8 mouse cellular contexts compared by ENCODE assay signal in the genomic region with DNA sequence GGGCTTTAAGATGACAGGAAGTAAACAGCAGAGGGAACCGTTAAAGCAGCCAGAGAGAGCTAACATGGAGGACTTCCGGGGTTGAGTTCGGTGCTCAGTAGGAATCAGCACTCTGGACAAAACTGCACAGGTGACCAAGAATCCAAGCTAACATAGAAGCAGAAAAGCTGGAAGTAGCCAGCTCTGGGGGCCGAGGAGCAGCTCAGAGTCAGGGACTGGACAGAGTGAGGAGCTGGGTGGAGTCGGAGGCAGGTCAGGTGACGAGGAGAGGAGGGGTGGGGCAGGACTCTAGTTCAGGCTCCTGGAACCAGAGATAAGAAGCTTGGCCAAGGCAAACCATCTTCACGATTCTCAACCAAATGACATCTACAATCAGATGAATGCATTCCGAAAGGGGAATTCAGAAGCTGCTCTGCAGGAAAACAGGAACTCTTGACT. TPM values are rescaled to one million over a fixed set of nuclear protein-coding genes. Genes with fewer than 3 reads are reported as not detected.
DNase-seq lines count a peak whose midpoint lies in the region; ATAC-seq and TF ChIP-seq lines count a peak whose summit lies in the region.

No protein-coding gene starts in this region.

- no peak overlapping the region for H3K27ac ChIP-seq in kidney, adult 2 months (ENCODE audit: insufficient read depth, low read depth, low read length)
- H3K27ac ChIP-seq in brown adipose tissue, adult 24 weeks (replicated peaks; ENCODE audit: low read depth, low read length) = no peak overlapping the region
- H3K27ac ChIP-seq in intestine, embryonic 16.5 days (ENCODE audit: low read length) = no peak overlapping the region
- H3K27ac ChIP-seq in thymus, adult 2 months (ENCODE audit: control insufficient read depth, insufficient read depth, low read length) = peak overlapping the region; percentile 78
- no peak overlapping the region for H3K27ac ChIP-seq in hindbrain, embryonic 16.5 days (ENCODE audit: low read depth, low read length)

- peak; percentile 95 for ATAC-seq in intestine, embryonic 16.5 days
- ATAC-seq in hindbrain, embryonic 16.5 days = no peak

- no peak for TF ChIP-seq CTCF in kidney, adult 2 months (conservative IDR thresholded peaks at IDR 0.05; ENCODE audit: insufficient read depth, insufficient read length, low read depth, low read length)
- TF ChIP-seq CTCF in thymus, adult 2 months (IDR thresholded peaks at IDR 0.05; ENCODE audit: borderline replicate concordance, control insufficient read depth, extremely low read depth, insufficient read depth, low read length, poor library complexity) = no peak

- DNase-seq in kidney, adult 2 months = peak; percentile 25
- no peak for DNase-seq in kidney, postnatal 14 days
- peak; percentile 63 for DNase-seq in lung, postnatal 25 days (ENCODE audit: low spot score)
- DNase-seq in thymus, adult 2 months = peak; percentile 43
- DNase-seq in retina, embryonic 14.5 days (ENCODE audit: low spot score) = no peak

- no peaks in the 10 kb centered on the region for H3K36me3 ChIP-seq in kidney, adult 2 months (ENCODE audit: control insufficient read depth, insufficient read depth, low read length)
- no peaks in the 10 kb centered on the region for H3K36me3 ChIP-seq in intestine, embryonic 16.5 days (ENCODE audit: control insufficient read depth, insufficient read depth, low read length)
- no peaks in the 10 kb centered on the region for H3K36me3 ChIP-seq in thymus, adult 2 months (ENCODE audit: control insufficient read depth, insufficient read depth, low read length)
- H3K36me3 ChIP-seq in hindbrain, embryonic 16.5 days (ENCODE audit: control insufficient read depth, insufficient read depth, low read length) = no peaks in the 10 kb centered on the region

- H3K4me2 ChIP-seq in intestine, embryonic 16.5 days (ENCODE audit: low read depth, low read length) = peak overlapping the region; percentile 53
- H3K4me2 ChIP-seq in hindbrain, embryonic 16.5 days (ENCODE audit: low read length) = no peak overlapping the region

- WGBS in kidney, adult 2 months = 23% methylated on average over 8 of the region's 8 CpGs
- WGBS in intestine, embryonic 16.5 days = 17% methylated on average over 8 of the region's 8 CpGs
- WGBS in thymus, adult 2 months = 35% methylated on average over 8 of the region's 8 CpGs
- 43% methylated on average over 8 of the region's 8 CpGs for whole genome bisulfite sequencing in hindbrain, embryonic 16.5 days

- H3K4me3 ChIP-seq in kidney, adult 2 months (ENCODE audit: insufficient read depth, low read depth, low read length) = peak overlapping the region; percentile 42
- peak overlapping the region; percentile 47 for H3K4me3 ChIP-seq in brown adipose tissue, adult 24 weeks (ENCODE audit: insufficient read depth, low read depth, low read length)
- peak overlapping the region; percentile 38 for H3K4me3 ChIP-seq in intestine, embryonic 16.5 days (ENCODE audit: low read length)
- peak overlapping the region; percentile 55 for H3K4me3 ChIP-seq in thymus, adult 2 months (ENCODE audit: control insufficient read depth, insufficient read depth, low read length)
- H3K4me3 ChIP-seq in hindbrain, embryonic 16.5 days (ENCODE audit: low read length) = no peak overlapping the region

- no peak for TF ChIP-seq POLR2A in kidney, adult 2 months (IDR thresholded peaks at IDR 0.05; ENCODE audit: low read depth, low read length)
- no peak for TF ChIP-seq POLR2A in thymus, adult 2 months (IDR thresholded peaks at IDR 0.05; ENCODE audit: control insufficient read depth, extremely low read depth, insufficient read depth, low read length, poor library complexity)

- no peaks in the 10 kb centered on the region for H3K27me3 ChIP-seq in kidney, adult 2 months (replicated peaks; ENCODE audit: control insufficient read depth, insufficient read depth, low read length)
- no peaks in the 10 kb centered on the region for H3K27me3 ChIP-seq in intestine, embryonic 16.5 days (replicated peaks; ENCODE audit: control insufficient read depth, insufficient read depth, low read length)
- no peaks in the 10 kb centered on the region for H3K27me3 ChIP-seq in thymus, adult 2 months (ENCODE audit: control insufficient read depth, insufficient read depth, low read length)
- H3K27me3 ChIP-seq in hindbrain, embryonic 16.5 days (replicated peaks; ENCODE audit: control insufficient read depth, insufficient read depth, low read length) = no peaks in the 10 kb centered on the region

- no peaks in the 10 kb centered on the region for H3K9me3 ChIP-seq in intestine, embryonic 16.5 days (ENCODE audit: control insufficient read depth, low read length)
- no peaks in the 10 kb centered on the region for H3K9me3 ChIP-seq in hindbrain, embryonic 16.5 days (ENCODE audit: control insufficient read depth, low read length)

- H3K4me1 ChIP-seq in kidney, adult 2 months (ENCODE audit: control insufficient read depth, insufficient read depth, low read length) = no peaks in the 10 kb centered on the region
- H3K4me1 ChIP-seq in brown adipose tissue, adult 24 weeks (ENCODE audit: control insufficient read depth, insufficient read depth, insufficient read length, low read length) = no peaks in the 10 kb centered on the region
- H3K4me1 ChIP-seq in intestine, embryonic 16.5 days (ENCODE audit: control insufficient read depth, insufficient read depth, low read length) = peaks cover 6% of the 10 kb centered on the region; the same call in 1 of the 2 replicates
- peaks cover 7% of the 10 kb centered on the region for H3K4me1 ChIP-seq in thymus, adult 2 months (replicated peaks; ENCODE audit: control insufficient read depth, insufficient read depth, low read length)
- no peaks in the 10 kb centered on the region for H3K4me1 ChIP-seq in hindbrain, embryonic 16.5 days (ENCODE audit: control insufficient read depth, insufficient read depth, low read depth, low read length)

- 0 out of 2 replicates have a peak overlapping the region, but pooled peaks have one; percentile 48 for H3K9ac ChIP-seq in intestine, embryonic 16.5 days (ENCODE audit: low read depth, low read length)
- H3K9ac ChIP-seq in hindbrain, embryonic 16.5 days (ENCODE audit: low read depth, low read length) = no peak overlapping the region

RNA-seq across cellular contexts. Expression of a gene that starts 11.2 kb away (rescaled TPM):
- polyA plus RNA-seq in kidney, adult 2 months (2012; rRNA removed) = 0.64 and 0.77 TPM in 2 replicates
- not detected in 2 replicates for polyA plus RNA-seq in brown adipose tissue, adult 24 weeks (2012; ENCODE audit: insufficient read depth, insufficient read length, missing spikeins)
- polyA plus RNA-seq in intestine, embryonic 16.5 days (2015; fragmentation: Nextera tagmentation; extraction: Ambion mirVana) = 0.27 and 0.35 TPM in 2 replicates
- polyA plus RNA-seq in thymus, adult 2 months (2012; rRNA removed) = 1.4 and 1.7 TPM in 2 replicates
- polyA plus RNA-seq in hindbrain, embryonic 16.5 days (2015; fragmentation: Nextera tagmentation; extraction: Ambion mirVana) = 20.7 and 27.5 TPM in 2 replicates

RNA-seq across cellular contexts. Expression of a gene that starts 27.7 kb away (rescaled TPM):
- 28.1 and 30.5 TPM in 2 replicates for polyA plus RNA-seq in kidney, adult 2 months (2012; rRNA removed)
- 11.2 and 17.6 TPM in 2 replicates for polyA plus RNA-seq in brown adipose tissue, adult 24 weeks (2012; ENCODE audit: insufficient read depth, insufficient read length, missing spikeins)
- 52.0 and 52.6 TPM in 2 replicates for polyA plus RNA-seq in intestine, embryonic 16.5 days (2015; fragmentation: Nextera tagmentation; extraction: Ambion mirVana)
- polyA plus RNA-seq in thymus, adult 2 months (2012; rRNA removed) = 62.3 and 67.4 TPM in 2 replicates
- 46.3 and 54.1 TPM in 2 replicates for polyA plus RNA-seq in hindbrain, embryonic 16.5 days (2015; fragmentation: Nextera tagmentation; extraction: Ambion mirVana)

Comparison
In these comparisons a context has a peak if more than half of its experiments do, and no peak if none do; other contexts are left out.
1. DNase-seq: peak in kidney, adult 2 months (single experiment), lung, postnatal 25 days (single experiment) and thymus, adult 2 months (single experiment); none in kidney, postnatal 14 days (single experiment) and retina, embryonic 14.5 days (single experiment).